Mouse (Mus musculus): Measurements from ENCODE around the gene Ddost. TPM values are rescaled to one million over a fixed set of nuclear protein-coding genes. Genes with fewer than 3 reads are reported as not detected.

Gene Ddost
- total RNA-seq, 2 experiments from 2014 or later, result 63.7 to 64.2 TPM

Small RNAs within 50 kb of the gene (microRNA-seq; reads per million reads assigned to microRNA genes)
- 0 reads per million in 2 experiments for gene Gm27646 (ENCODE audit: borderline number of aligned reads in 2 of 2)
- gene Mir7019 (ENCODE audit: borderline number of aligned reads in 2 of 2), result 2.0 to 2.2 reads per million in 2 experiments

Other genes with a start within 250 kb of the Ddost start
- gene Hp1bp3, start 88.4 kb upstream of the Ddost start, total RNA-seq (2021), result 10 to 100 TPM; 77.5 to 87.7 TPM
- not detected for gene Sh2d5, start 54.3 kb upstream of the Ddost start, total RNA-seq (2021)
- gene Kif17, start 54.3 kb upstream of the Ddost start, total RNA-seq (2021), result under 1 TPM in 1 of 2 experiments, not detected in 1; 0.08 TPM
- 100 to 1,000 TPM; 629 to 755 TPM for gene Pink1, start 21.6 kb downstream of the Ddost start, total RNA-seq (2021)
- gene Cda, start 63.3 kb downstream of the Ddost start, total RNA-seq (2021), result 1 to 10 TPM in 1 of 2 experiments, under 1 TPM in 1; 0.65 to 2.1 TPM
- gene Fam43b, start 91.8 kb downstream of the Ddost start, total RNA-seq (2021), result not detected
- gene Mul1, start 129.9 kb downstream of the Ddost start, total RNA-seq (2021), result 10 to 100 TPM; 75.2 to 79.0 TPM
- gene Camk2n1, start 149.6 kb downstream of the Ddost start, total RNA-seq (2021), result 10 to 100 TPM in 1 of 2 experiments, 1 to 10 TPM in 1; 9.9 to 11.0 TPM

Data from heart, postnatal 36 days (tissue).